Mouse (Mus musculus): ENCODE data around the gene Cblc. TPM values are rescaled to one million over a fixed set of nuclear protein-coding genes. Genes with fewer than 3 reads are reported as not detected.

The Cblc gene
- polyA plus RNA-seq, 1 experiment from 2014 or later: 4.8 TPM

- peaks cover 14% of the 10 kb centered on the region; the same call in 1 of the 2 replicates for H3K36me3 ChIP-seq
- 90% methylated on average over 13 of the region's 13 CpGs for WGBS
Measured at GRCm38 (mm10) chr7:19758623-19759022, 38.0 kb downstream of the Cblc start.

DNA sequence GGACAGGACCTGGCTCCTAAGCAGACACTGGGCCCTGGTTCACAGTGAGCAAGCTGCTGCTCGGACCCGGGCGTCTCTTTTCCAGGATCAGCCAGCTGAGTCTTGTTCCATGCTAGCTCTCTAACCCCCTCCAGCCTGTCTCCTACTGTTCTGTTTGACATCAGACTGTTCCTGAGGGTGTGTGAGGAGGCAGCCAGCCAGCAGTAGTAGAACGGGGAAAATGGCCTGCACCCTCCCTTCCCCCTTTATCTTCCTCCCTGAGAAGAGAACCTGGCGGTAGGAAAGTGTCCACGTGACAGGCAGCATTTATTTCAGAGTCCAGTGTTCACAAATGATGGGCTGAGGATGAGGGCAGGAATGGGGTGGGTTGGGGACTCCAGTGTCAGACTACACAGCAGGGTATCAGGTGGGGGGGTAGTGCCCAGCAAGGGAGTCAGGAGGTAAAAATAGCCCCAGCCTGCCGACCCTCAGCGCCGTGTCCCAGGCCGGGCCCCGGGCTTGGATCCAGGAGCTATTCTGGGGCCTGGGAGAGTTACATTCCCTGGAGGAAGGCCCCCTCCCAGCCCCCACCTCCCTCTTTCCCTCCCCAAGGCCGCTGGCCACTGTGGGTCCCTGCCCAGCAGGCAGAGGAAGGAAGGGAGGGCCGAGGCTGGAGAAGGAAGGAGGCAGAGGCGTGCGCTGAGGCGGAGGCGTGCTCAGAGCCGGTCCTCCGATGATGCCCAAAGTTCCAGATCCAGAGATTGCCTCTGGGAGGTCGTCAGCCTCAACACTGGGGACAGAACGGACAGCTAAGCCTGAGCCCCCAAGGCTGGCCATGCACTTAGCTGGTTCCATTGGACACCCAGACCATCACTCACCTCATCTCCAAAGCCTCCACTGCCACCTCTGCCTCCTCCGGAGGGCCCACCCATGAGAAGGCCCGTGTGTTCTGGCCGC is 40.5 kb downstream of the Cblc start:
- Histone ChIP-seq H3K27ac (no peak overlapping the region), H3K9ac (no peak overlapping the region), H3K27me3 (no peaks in the 10 kb centered on the region), H3K4me1 (no peaks in the 10 kb centered on the region), H3K4me3 (no peak overlapping the region), H3K9me3 (no peaks in the 10 kb centered on the region), H3K36me3 (peaks cover 9% of the 10 kb centered on the region; the same call in 1 of the 2 replicates), H3K4me2 (replicated peaks) (no peak overlapping the region)
- WGBS: 73% methylated on average over 23 of the region's 24 CpGs
- no peak for ATAC-seq (ENCODE audit: insufficient number of reproducible peaks, insufficient read depth, low FRiP score, low TSS enrichment)

More at GRCm38 (mm10) chr7:19758623-19759022, 38.0 kb downstream of the Cblc start:
- no peaks in the 10 kb centered on the region for H3K27me3 ChIP-seq
- no peak overlapping the region for H3K9ac ChIP-seq
- H3K9me3 ChIP-seq: no peaks in the 10 kb centered on the region
- no peak overlapping the region for H3K4me3 ChIP-seq
- H3K4me1 ChIP-seq: no peaks in the 10 kb centered on the region
- H3K27ac ChIP-seq: no peak overlapping the region
- no peak for ATAC-seq (ENCODE audit: insufficient number of reproducible peaks, insufficient read depth, low FRiP score, low TSS enrichment)
- no peak overlapping the region for H3K4me2 ChIP-seq (replicated peaks)

DNA sequence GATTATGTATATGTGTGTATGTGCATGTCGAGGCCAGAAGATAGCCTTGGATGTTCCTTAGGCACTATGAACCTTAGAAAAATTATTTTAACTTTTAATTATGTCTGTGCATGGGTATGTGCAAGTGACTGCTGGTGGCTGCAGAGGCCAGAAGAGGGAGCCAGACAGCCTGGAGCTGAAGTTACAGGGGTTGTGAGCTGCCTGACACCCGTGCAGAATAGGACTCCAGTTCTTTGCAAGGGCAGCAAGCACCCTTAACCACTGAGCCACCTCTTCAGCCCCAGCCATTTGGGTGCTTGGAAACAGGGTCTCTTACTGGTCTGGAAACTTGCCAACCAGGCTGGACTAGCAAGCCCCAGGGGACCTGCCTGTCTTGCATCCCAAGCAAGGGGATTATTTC is 41.6 kb downstream of the Cblc start:
- no peak overlapping the region for H3K4me2 ChIP-seq (replicated peaks)
- H3K36me3 ChIP-seq: 0 out of 2 replicates have a peak, but pooled peaks cover 6% of the 10 kb centered on the region
- no peak overlapping the region for H3K4me3 ChIP-seq
- no peak overlapping the region for H3K9ac ChIP-seq
- no peak overlapping the region for H3K27ac ChIP-seq
- 87% methylated on average over 2 of the region's 2 CpGs for WGBS
- peaks cover 5% of the 10 kb centered on the region; the same call in 1 of the 2 replicates for H3K4me1 ChIP-seq
- no peaks in the 10 kb centered on the region for H3K27me3 ChIP-seq
- H3K9me3 ChIP-seq: no peaks in the 10 kb centered on the region
- ATAC-seq (ENCODE audit: insufficient number of reproducible peaks, insufficient read depth, low FRiP score, low TSS enrichment): no peak

GRCm38 (mm10) chr7:19754065-19754464 is 42.5 kb downstream of the Cblc start:
- Histone ChIP-seq H3K36me3 (no peaks in the 10 kb centered on the region), H3K4me3 (no peak overlapping the region), H3K4me1 (peaks cover 5% of the 10 kb centered on the region; the same call in 1 of the 2 replicates), H3K27me3 (no peaks in the 10 kb centered on the region), H3K4me2 (replicated peaks) (no peak overlapping the region), H3K9ac (no peak overlapping the region), H3K27ac (no peak overlapping the region), H3K9me3 (no peaks in the 10 kb centered on the region)
- ATAC-seq (ENCODE audit: insufficient number of reproducible peaks, insufficient read depth, low FRiP score, low TSS enrichment): no peak
- WGBS: 89% methylated on average over 1 of the region's 1 CpGs

DNA sequence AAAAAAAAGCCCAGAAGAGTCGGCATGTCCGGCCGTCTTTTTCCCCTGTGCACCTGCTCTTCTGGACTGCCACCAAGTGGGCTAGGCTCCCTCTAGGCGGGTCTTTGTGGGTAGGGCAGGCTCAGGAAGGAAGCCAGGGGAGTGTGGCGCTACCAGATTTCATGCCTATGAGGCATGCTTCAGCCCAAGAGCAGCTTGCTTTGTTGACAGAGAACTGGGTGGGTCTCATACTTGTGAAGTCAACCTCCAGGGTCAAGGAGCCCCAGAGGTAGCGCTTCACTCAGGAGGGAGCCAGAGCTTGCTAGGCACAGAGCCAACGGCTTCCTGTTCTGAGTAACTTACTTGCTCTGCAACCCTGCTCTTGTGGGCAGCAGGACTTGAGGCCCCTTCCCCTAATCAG is 43.0 kb downstream of the Cblc start:
- Histone ChIP-seq H3K4me2 (replicated peaks) (no peak overlapping the region), H3K9ac (no peak overlapping the region), H3K4me1 (peaks cover 6% of the 10 kb centered on the region), H3K27me3 (no peaks in the 10 kb centered on the region), H3K36me3 (no peaks in the 10 kb centered on the region), H3K9me3 (no peaks in the 10 kb centered on the region), H3K4me3 (no peak overlapping the region), H3K27ac (no peak overlapping the region)
- no peak for ATAC-seq (ENCODE audit: insufficient number of reproducible peaks, insufficient read depth, low FRiP score, low TSS enrichment)
- WGBS: 82% methylated on average over 7 of the region's 7 CpGs

- H3K9me3 ChIP-seq: no peaks in the 10 kb centered on the region
Measured at GRCm38 (mm10) chr7:19752652-19753051, 44.0 kb downstream of the Cblc start.

DNA sequence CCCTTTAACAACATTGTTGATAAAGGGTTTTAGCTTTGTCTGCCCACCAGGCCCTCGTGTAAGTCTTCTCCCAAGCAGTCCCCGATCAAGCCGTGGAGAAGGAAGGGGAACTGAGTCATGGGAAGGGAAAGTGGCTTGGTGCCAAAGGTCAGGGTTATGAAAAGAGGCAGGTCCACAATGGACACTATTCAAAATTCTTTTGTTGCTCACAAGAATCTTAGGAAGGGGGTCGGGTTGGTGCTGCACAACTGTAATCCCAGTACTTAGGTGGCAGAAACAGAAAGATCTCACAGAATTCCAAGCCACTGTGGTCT is 45.6 kb downstream of the Cblc start:
- no peak overlapping the region for H3K4me3 ChIP-seq
- no peaks in the 10 kb centered on the region for H3K36me3 ChIP-seq
- WGBS: 53% methylated on average over 4 of the region's 4 CpGs
- H3K27me3 ChIP-seq: no peaks in the 10 kb centered on the region
- H3K4me1 ChIP-seq: peaks cover 30% of the 10 kb centered on the region
- no peak for ATAC-seq (ENCODE audit: insufficient number of reproducible peaks, insufficient read depth, low FRiP score, low TSS enrichment)
- no peaks in the 10 kb centered on the region for H3K9me3 ChIP-seq
- no peak overlapping the region for H3K9ac ChIP-seq
- no peak overlapping the region for H3K27ac ChIP-seq
- peak overlapping the region; percentile 79; the same call in 1 of the 2 replicates for H3K4me2 ChIP-seq (replicated peaks)

More at GRCm38 (mm10) chr7:19752652-19753051, 44.0 kb downstream of the Cblc start:
- WGBS: 71% methylated on average over 8 of the region's 8 CpGs
- Histone ChIP-seq H3K36me3 (no peaks in the 10 kb centered on the region), H3K4me3 (no peak overlapping the region), H3K4me2 (replicated peaks) (no peak overlapping the region), H3K27ac (no peak overlapping the region), H3K27me3 (no peaks in the 10 kb centered on the region), H3K4me1 (peaks cover 15% of the 10 kb centered on the region), H3K9ac (no peak overlapping the region)
- no peak for ATAC-seq (ENCODE audit: insufficient number of reproducible peaks, insufficient read depth, low FRiP score, low TSS enrichment)

DNA sequence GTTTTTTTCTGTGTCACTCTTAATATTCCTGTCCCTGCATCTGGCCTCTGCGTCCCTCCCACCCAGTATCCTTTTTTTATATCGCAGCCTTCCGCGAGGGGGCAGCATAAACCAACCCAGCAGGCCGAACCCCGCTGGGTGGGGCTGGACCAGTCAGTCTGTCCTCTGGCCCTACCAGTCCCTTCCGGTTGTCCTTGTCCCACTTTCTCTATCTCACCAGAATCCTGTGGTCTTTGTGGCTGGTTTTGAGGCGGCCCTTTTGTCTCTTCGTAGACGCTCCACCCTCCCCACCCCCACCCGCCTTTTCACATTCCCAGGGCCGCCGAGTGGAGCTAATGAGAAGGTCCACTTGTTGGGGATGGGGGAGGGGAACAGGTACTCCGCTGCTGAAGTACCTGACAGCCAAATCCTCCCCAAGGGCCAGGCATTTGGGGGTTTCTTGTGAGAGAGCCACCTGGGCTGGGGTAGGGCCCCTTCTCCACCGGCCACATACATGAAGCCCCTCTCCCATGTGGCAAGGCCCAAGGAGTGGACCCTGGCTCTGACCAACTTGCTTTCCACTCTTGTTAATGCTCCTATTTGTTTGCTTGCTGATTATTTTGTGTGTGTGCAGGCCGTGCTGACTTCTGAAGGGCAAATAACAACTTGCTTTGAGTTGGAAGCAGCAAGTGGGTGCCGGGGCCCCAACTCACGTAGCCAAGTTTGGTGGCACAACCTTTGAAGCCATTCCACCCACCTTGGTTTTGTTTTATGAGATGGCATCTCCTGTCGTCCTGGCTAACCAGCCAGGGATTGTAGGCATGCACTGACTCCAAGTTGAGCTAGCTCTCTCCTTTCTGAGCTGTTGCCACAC is 46.2 kb downstream of the Cblc start, which contains the start of gene Nectin2:
TSS of gene Nectin2 (minus strand) at position 267 of the 853 bp plus-strand sequence.
- Histone ChIP-seq H3K4me2 (replicated peaks) (peak within 1 kb of the TSS; percentile 79), H3K27me3 (no peaks in the 10 kb centered on the region), H3K36me3 (no peaks in the 10 kb centered on the region), H3K9me3 (no peaks in the 10 kb centered on the region), H3K27ac (peak within 1 kb of the TSS; percentile 90), H3K4me1 (peaks cover 30% of the 10 kb centered on the region), H3K9ac (peak within 1 kb of the TSS; percentile 89), H3K4me3 (peak within 1 kb of the TSS; percentile 83)
- ATAC-seq (ENCODE audit: insufficient number of reproducible peaks, insufficient read depth, low FRiP score, low TSS enrichment): peak; percentile 25
- 16% methylated on average over 19 of the region's 19 CpGs for WGBS

- peak overlapping the region; percentile 90 for H3K27ac ChIP-seq
- H3K9me3 ChIP-seq: no peaks in the 10 kb centered on the region
- peak overlapping the region; percentile 89 for H3K9ac ChIP-seq
- WGBS: under 1% methylated on average over 46 of the region's 46 CpGs
- no peaks in the 10 kb centered on the region for H3K27me3 ChIP-seq
- H3K4me2 ChIP-seq (replicated peaks): peak overlapping the region; percentile 79
- peak; percentile 90 for ATAC-seq (ENCODE audit: insufficient number of reproducible peaks, insufficient read depth, low FRiP score, low TSS enrichment)
- H3K36me3 ChIP-seq: no peaks in the 10 kb centered on the region
- peaks cover 34% of the 10 kb centered on the region for H3K4me1 ChIP-seq
- H3K4me3 ChIP-seq: peak overlapping the region; percentile 83
Measured at GRCm38 (mm10) chr7:19749389-19750216, 47.0 kb downstream of the Cblc start.

GRCm38 (mm10) chr7:19748219-19749195 is 48.1 kb downstream of the Cblc start:
- peaks cover 34% of the 10 kb centered on the region for H3K4me1 ChIP-seq

More at GRCm38 (mm10) chr7:19748219-19749195, 48.1 kb downstream of the Cblc start:
- peaks cover 5% of the 10 kb centered on the region for H3K36me3 ChIP-seq
- H3K27ac ChIP-seq: peak overlapping the region; percentile 90
- peak overlapping the region; percentile 79 for H3K4me2 ChIP-seq (replicated peaks)
- peak overlapping the region; percentile 89 for H3K9ac ChIP-seq
- ATAC-seq (ENCODE audit: insufficient number of reproducible peaks, insufficient read depth, low FRiP score, low TSS enrichment): peak; percentile 1; the same call in 1 of the 2 replicates
- no peaks in the 10 kb centered on the region for H3K27me3 ChIP-seq
- WGBS: 1% methylated on average over 32 of the region's 32 CpGs
- peak overlapping the region; percentile 83 for H3K4me3 ChIP-seq
- no peaks in the 10 kb centered on the region for H3K9me3 ChIP-seq

All from embryonic facial prominence, embryonic 12.5 days (tissue).